Mouse (Mus musculus): ENCODE results near the gene Kctd4.

The Kctd4 gene

DNA sequence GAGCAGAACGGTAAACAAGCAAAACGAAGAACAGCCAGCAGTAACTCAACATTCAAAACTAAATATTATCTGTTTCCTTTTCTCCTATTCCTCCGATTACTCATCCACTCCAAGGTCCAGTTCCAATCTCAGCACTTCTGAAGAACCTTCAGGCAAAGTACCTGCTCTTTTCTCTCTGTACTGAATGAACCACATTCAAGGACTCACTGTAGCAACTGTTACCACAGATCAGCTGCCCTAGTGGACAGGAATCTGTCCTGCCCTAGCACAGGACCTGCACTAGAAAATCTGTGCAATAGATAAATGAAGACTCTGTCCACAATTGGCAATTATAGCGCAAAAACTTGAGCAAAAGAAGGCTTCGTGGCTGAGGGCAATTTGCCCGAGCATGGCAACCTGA is 36.1 kb downstream of the Kctd4 start:
- DNase-seq: no peak

DNA sequence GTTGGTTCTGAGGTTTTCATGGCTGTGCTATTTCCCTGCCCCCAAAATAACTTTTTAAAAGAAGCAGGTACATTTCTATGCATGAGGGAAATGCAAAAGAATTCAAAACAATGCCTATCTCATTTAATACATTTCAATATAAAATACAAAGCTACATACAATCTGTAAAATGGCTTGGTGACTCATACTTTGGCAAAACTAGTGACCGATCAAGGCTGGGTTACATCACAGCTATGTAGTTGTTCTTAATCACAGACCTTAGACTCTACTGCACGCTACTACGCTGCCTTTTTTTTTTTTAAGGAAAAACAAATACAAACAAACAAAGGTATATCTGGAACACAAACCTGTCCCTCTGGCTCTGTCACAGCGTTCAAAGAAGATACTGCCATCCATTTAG is 37.6 kb downstream of the Kctd4 start:
- no peak for DNase-seq

DNA sequence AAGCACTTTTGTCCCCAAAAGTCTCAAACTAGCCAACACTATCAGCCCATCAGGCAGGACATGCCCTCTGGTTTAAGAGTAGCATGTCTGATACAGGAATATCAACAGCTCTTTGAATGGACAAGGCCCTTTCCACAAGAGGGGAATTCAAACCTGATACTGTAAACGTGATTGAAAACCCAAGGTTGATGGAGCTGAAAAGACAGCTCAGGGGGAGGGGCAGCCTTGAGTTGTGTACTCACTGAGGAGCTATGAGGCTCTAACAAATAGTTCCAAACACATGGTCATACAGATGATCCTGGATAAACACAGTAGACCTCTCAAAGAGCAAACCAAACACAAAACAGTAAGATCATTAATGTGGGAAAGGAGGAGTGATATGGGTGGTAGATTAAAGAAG is 43.3 kb downstream of the Kctd4 start:
- DNase-seq: no peak

DNA sequence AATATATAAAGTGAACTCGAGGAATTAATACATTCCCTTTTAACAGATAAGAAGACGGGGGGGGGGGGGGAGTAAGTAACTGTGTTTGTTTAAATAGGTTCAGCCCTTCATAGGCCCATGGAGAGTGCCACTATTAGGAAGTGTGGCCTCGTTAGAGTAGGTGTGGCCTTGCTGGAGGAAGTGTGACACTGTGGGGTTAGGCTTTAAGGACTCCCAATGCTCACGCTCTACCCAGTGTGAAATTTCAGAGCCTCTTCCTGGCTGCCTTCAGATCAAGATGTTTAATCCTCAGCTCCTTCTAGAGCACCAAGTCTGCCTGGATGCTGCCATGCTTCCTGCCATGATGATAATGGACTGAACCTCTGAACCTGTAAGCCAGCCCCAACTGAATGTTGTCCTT is 47.0 kb downstream of the Kctd4 start:
- no peak for DNase-seq

DNA sequence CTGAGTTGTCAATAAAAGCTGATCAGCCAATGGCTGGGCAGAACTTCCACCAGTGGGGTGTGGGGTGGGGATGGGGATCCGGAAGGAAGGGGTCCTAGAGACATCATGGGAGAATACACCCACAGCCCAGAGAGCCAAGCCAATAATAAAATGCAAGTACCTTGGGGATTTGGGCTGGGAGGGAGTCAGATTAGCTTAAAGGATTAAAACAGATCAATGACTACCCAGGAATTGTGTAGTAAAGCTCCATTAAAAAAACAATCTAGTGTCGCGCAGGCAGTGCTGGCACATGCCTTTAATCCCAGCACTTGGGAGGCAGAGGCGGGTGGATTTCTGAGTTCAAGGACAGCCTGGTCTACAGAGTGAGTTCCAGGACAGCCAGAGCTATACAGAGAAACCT is 50.2 kb downstream of the Kctd4 start:
- DNase-seq: no peak

DNA sequence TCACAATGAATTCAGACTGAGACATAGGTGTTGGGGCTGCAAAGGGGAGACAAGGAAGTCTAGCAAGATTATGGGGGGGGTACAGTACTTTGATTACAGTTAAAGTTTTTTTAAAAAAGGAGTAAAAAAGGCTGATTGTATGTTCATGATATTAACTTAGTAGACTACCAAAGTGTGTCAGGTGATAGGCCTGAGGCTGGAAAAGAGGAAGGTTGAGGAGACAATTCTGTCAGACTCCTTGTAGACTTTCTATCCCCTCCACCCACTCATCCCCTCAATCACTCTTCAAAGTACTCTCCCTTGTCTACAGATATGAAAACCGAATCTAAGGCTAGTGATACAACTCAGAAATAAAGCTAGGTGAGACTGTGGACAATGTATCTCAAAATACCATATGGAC is 53.4 kb downstream of the Kctd4 start:
- no peak for DNase-seq

DNA sequence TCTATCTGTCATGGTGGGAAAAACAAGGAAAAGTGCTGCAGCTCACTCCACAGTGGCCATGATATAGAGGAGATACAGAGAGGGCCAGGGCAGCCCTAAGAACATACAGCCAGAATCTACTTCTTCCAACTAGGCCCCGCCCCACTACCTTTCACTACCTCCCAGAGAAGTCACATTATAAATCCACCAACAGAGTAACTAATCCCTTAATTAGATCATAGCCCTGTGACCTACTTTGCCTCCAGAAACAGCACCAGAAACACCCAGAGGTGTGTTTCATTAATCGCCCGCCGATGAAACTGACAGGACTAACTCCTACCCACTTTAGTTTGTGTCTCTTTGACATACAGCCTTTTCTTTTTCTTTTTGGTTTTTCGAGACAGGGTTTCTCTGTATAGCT is 54.4 kb downstream of the Kctd4 start:
- no peak for DNase-seq

DNA sequence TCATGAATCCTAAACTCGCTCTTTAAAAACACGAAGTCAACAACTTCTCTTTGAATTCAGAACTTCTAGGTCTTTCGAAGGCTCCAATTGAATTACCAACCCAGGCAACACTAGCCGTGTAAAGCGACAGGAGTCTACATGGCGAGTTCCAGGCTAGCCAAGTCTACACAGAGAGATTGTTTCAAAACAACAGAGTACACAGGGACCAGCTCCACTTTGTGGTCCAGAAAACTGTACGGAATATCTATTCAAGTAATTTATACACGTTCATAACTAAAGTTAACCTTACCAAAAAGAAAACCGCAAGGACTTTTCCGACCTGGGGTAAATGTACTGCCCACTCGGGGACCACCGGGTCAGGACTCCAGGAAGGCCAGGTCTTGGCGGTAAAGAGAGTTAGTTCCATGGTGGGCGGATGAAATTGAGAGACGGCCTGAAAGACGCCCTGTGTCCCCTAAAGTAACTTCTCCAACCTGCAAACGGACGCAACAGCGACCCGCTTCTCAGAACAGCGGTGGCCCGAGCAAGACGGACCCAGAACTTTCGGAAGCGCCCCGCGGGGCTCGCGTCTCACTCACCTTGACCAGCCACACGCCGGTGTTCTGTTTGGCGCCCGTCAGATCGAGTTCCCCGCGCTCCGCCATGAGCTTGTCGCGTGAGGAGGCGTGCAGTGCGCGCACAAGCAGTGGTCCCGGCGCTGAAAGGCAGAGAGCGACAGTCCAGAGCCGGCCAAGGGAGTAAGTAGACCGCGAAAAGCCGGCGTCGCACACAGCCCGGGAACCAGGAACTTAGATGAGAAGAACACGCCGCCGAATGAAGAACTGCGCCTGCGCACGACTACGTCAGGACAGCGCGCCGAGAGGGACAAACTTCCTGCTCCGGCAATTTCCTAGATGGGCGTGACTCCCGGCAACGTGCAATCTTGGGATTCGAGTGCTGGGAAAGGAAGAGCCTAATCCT is 55.6 kb downstream of the Kctd4 start, which contains the start of gene Gtf2f2:
Gtf2f2 (minus strand) TSS at position 764 of the 960 bp plus-strand sequence.
- peak; percentile 93 to 94 for DNase-seq

DNA sequence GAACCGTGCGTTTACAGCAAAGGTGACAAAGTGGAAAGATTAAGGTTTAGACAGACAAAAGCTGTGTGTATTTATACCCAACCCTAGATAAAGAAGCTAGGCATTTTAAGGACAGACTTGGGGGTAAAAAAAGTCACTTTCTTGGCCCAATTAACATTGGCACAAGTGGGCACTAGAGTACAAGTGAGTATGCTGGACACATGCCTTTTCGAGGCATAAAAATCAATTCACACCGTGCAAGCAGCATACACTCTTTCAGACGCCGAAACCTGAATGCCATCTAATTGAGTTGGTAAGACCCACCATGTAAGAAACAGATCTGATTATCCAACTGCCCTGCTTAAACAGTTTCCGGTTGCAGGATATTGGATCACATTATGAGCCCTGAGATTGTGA is 56.3 kb downstream of the Kctd4 start:
- no peak for DNase-seq

DNA sequence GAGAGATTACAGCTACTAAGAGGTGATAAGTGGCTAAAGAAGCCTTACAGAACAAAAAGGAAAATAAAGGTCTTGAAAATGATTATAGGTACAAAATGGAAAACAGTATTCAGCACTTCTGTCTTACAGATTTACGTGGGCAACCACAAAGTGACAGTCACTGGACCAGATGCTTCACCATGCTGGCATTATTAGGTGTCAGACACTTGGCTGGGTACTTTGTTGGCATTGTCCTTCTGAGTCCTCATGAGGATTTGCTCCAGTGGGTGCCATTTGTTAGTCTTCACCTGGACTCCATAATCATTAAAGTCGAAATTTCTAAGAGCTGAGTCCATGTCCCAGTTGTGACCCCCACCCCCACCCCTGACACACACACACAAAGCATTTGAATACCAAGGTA is 59.5 kb downstream of the Kctd4 start:
- no peak for DNase-seq

Measured in kidney, postnatal 36 days (tissue).